Mouse (Mus musculus) layer of hippocampus, postnatal 36 days (tissue): ENCODE results near the gene Espnl. TPM values are rescaled to one million over a fixed set of nuclear protein-coding genes. Genes with fewer than 3 reads are reported as not detected.

Source experiments
- DNase-seq, 2 experiments: peaks; one replicate each; pipeline ENCODE4 v3.0.0; 2022
- total RNA-seq, 2 experiments: library from RNA; stranded (reverse); gene quantifications; 2 replicates each; pipeline ENCODE4 v1.2.3; 2021

Gene Espnl
- total RNA-seq, 2 experiments from 2014 or later, result 0.07 TPM; not detected in 1

DNA sequence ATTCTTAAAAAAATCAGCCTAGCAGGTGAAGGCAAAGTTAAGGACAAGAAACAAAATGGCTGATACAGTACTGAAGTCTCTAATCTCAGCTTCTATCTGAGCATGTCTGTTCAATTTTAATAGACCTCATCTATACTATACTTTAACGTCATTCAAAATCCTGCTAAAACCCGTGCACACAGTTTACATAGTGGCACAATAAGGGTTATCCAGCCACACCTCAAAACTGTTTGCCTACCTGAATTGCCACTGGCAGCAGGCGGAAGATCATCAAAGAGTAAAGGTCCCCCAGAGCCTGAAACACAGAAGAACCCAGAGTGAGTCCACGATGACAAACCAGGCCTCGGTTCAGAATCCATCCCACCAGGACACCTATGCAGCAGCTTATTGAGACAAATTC lies 68.5 kb downstream of the Espnl start:
- DNase-seq, result no peak

DNA sequence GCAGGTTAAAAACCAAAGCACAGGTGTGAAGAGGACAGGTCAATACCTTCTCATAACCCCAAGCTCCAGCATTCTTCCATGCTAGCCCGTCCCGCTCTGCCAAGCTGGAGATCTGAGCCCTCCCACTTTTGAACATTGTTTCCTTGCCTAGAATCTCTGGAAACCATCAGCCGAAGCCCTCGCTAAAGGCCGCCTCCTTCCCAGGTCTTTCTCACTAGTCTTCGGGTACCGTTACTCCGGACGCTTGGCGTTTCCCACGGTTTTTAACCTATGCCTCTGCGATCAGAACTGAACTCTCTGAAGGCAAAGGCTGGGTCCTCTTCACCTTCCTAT lies 76.0 kb downstream of the Espnl start:
- no peak for DNase-seq

Other genes with a start within 250 kb of the Espnl start
- not detected for gene Rbm44, start 177.0 kb upstream of the Espnl start, total RNA-seq
- gene Ramp1, start 142.3 kb upstream of the Espnl start, total RNA-seq, result 10 to 100 TPM; 60.8 to 65.0 TPM
- gene Ube2f, start 71.8 kb upstream of the Espnl start, total RNA-seq, result 10 to 100 TPM; 53.1 to 57.9 TPM
- gene Scly, start 23.7 kb upstream of the Espnl start, total RNA-seq, result 10 to 100 TPM; 19.8 to 22.3 TPM
- not detected for gene Klhl30, start 28.9 kb downstream of the Espnl start, total RNA-seq
- gene Erfe, start 44.4 kb downstream of the Espnl start, total RNA-seq, result not detected
- 10 to 100 TPM; 65.3 to 70.8 TPM for gene Ilkap, start 76.7 kb downstream of the Espnl start, total RNA-seq
- gene Hes6, start 92.0 kb downstream of the Espnl start, total RNA-seq, result 10 to 100 TPM; 14.1 to 15.2 TPM
- 10 to 100 TPM; 26.4 to 37.3 TPM for gene Per2, start 137.2 kb downstream of the Espnl start, total RNA-seq
- gene Traf3ip1, start 172.6 kb downstream of the Espnl start, total RNA-seq, result 10 to 100 TPM; 13.5 to 13.9 TPM
- gene Asb1, start 218.5 kb downstream of the Espnl start, total RNA-seq, result 10 to 100 TPM; 32.7 to 44.4 TPM